Mouse (Mus musculus) limb, embryonic 10.5 days (tissue): Measurements from ENCODE around the gene Slc22a20. TPM values are rescaled to one million over a fixed set of nuclear protein-coding genes. Genes with fewer than 3 reads are reported as not detected.

ENCODE experiments used
- DNase-seq: peaks from one replicate; pipeline ENCODE4 v3.0.0-alpha.2; 2017; ENCODE audit warnings: low spot score
- H3K27ac ChIP-seq: fragments of 300-500 bp; sonication (generic); 2 replicates; pipeline ENCODE4 v1.5.1; 2016; ENCODE audit warnings: mild to moderate bottlenecking
- H3K27me3 ChIP-seq: fragments of 300-500 bp; sonication (generic); 2 replicates; pipeline ENCODE4 v1.6.1; 2016; ENCODE audit warnings: low read depth, mild to moderate bottlenecking; ENCODE audit not compliant: poor library complexity, severe bottlenecking
- H3K36me3 ChIP-seq: fragments of 300-500 bp; sonication (generic); 2 replicates; pipeline ENCODE4 v1.6.1; 2016; ENCODE audit warnings: mild to moderate bottlenecking, moderate library complexity
- H3K4me1 ChIP-seq: fragments of 300-500 bp; sonication (generic); 2 replicates; pipeline ENCODE4 v1.6.1; 2016
- H3K4me3 ChIP-seq: fragments of 300-500 bp; sonication (generic); 2 replicates; pipeline ENCODE4 v1.5.1; 2016; ENCODE audit warnings: mild to moderate bottlenecking, moderate library complexity
- H3K9me3 ChIP-seq: fragments of 300-500 bp; sonication (generic); replicated peaks from 2 replicates; pipeline ENCODE4 v1.6.1; 2016; ENCODE audit warnings: mild to moderate bottlenecking
- WGBS: fragments of 180-500 bp; shearing (Covaris S2); methylation state at CpG from one replicate; pipeline ENCODE4 v1.1.7; 2016; 5-methylcytosine and 5-hydroxymethylcytosine counted together
- polyA plus RNA-seq: library from polyadenylated mRNA; unstranded; fragments of >200 nt; fragmentation: Nextera tagmentation; extraction: Ambion mirVana; gene quantifications from 2 replicates; pipeline ENCODE4 v1.2.1, GENCODE M21; 2016

Slc22a20 gene
- not detected in 2 replicates for polyA plus RNA-seq

DNA sequence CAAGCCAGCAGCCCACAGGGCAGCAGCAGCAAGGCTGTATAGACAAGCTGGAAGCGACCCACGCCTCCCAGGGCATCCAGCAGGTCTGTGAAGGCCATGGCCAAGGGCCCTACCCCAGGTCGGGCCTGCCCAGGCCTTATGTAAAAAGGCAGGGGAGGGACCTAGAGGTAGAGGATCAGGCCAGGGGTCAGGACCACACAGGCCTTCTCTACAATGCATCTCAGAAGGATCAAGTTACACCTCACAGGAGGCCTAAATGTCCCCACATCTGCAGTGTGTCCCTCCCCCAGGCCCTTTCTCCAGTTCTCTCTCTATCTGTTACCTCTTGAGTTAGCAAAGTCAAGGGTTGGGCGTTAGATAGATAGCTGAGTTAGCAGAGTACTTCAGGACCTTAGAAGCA is at the start of gene Slc22a20:
Gene Slc22a20 (minus strand): TSS at position 101 of the 400 bp plus-strand sequence.
- Histone ChIP-seq H3K4me3 (no peak within 1 kb of the TSS), H3K27me3 (no peaks in the 10 kb centered on the region), H3K36me3 (no peaks in the 10 kb centered on the region), H3K4me1 (peaks cover 27% of the 10 kb centered on the region), H3K27ac (peak within 1 kb of the TSS; percentile 63; the same call in 1 of the 2 replicates), H3K9me3 (no peaks in the 10 kb centered on the region)
- DNase-seq, result no peak
- 42% methylated on average over 4 of the region's 4 CpGs for WGBS

DNA sequence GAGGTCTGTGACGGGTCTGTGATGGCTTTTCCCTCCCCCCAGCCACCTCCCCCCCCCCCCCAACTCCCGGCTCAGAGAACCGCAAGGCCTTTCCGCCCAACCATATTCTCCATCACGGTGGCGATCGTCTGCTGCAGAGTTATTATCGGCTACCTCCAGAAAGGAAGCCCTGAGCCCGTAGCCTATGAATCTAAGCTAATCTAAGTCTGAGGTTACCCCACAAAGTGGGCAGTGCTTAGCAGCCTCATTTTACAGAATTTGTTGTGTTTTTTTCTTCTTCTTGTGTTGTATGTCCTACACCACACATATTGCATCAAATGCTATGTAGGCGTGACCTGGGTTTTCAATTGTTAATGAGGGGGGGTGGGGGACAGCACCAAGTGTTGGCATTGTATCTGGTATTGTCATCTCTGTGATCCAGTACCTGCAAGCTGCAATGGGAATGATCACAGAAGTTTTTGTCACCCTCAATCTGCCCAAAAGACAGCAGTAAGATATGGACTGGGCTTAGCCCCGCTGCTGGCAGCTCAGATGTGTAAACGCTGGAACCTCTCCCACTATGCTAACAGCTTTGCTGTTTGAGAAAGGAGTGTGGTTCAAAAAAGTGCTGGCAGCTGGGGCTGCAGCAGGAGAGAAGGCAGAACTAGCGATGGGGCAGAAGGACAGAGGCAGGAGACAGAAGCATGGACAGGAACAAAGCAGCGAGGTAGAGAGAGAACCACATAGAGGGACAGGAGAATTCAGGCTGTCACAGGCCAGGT is 44.8 kb upstream of the Slc22a20 start:
- Histone ChIP-seq H3K27ac (no peak overlapping the region), H3K9me3 (no peaks in the 10 kb centered on the region), H3K27me3 (no peaks in the 10 kb centered on the region), H3K36me3 (no peaks in the 10 kb centered on the region), H3K4me1 (no peaks in the 10 kb centered on the region), H3K4me3 (no peak overlapping the region)
- DNase-seq, result no peak
- WGBS, result 74% methylated on average over 14 of the region's 14 CpGs

DNA sequence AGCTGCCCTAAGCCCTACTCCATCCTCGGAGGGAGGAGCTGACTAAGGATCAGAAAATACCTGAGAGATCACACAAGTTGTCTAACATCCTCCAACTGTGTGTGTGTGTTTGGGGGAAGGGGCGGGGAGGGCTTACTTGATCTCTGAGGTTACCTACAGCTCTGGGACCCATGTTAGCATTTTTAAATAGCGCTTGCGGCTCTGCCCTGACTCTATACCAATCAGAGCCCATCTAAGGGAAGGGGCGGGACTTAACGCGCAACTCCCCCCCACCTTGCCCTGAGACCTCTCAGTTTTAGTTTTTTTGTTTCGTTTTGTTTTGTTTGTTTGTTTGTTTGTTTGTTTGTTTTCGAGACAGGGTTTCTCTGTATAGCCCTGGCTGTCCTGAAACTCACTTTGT is 43.5 kb upstream of the Slc22a20 start:
- WGBS, result 81% methylated on average over 9 of the region's 9 CpGs
- no peak for DNase-seq

DNA sequence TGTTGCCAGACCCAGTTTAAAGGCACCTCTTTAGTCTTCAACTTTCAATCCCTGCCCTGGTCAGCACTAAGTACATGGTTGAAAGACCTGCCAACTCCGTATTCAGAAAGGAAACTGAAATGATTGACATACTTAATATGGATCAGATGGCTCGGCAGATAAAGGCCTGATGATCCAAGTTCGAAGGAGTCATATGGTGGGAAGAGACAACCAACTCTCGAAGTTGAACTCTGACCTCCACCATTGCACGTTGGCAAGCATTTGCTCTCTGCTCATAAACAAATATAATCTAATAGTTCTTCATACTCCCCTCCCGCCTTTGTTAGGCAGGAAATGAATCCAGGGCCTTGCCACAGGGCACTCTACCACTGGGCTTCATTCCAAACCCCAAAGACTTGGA is 43.0 kb upstream of the Slc22a20 start:
- no peaks in the 10 kb centered on the region for H3K36me3 ChIP-seq
- no peak overlapping the region for H3K27ac ChIP-seq
- WGBS, result 89% methylated on average over 6 of the region's 6 CpGs
- H3K4me1 ChIP-seq, result no peaks in the 10 kb centered on the region
- no peaks in the 10 kb centered on the region for H3K27me3 ChIP-seq
- no peaks in the 10 kb centered on the region for H3K9me3 ChIP-seq
- DNase-seq, result no peak
- H3K4me3 ChIP-seq, result no peak overlapping the region

More for the DNA sequence above, 43.5 kb upstream of the Slc22a20 start:
- no peak overlapping the region for H3K4me3 ChIP-seq
- no peaks in the 10 kb centered on the region for H3K4me1 ChIP-seq
- H3K27me3 ChIP-seq, result no peaks in the 10 kb centered on the region
- no peak overlapping the region for H3K27ac ChIP-seq
- no peaks in the 10 kb centered on the region for H3K36me3 ChIP-seq
- H3K9me3 ChIP-seq, result no peaks in the 10 kb centered on the region

DNA sequence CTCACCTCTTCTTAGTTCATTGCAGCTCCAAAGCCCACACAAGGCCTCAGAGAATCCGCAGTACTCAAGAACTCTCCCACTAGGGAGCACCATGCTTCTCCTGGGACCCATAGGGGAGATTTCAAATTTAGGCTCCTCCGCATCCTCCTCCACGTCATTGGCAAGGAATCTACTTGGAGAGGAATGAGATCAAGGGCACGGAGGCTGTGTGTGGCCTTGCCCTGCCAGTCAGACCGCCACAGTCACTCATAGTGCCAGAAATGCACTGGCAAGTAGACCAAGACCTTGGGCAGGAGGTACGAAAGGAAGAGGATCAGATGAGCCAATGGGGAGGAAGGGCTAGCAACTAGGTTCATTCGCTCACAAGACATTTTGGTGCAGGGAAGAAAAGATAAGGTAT is 38.0 kb upstream of the Slc22a20 start:
- Histone ChIP-seq H3K27me3 (no peaks in the 10 kb centered on the region), H3K27ac (no peak overlapping the region), H3K4me3 (no peak overlapping the region), H3K36me3 (no peaks in the 10 kb centered on the region), H3K9me3 (no peaks in the 10 kb centered on the region), H3K4me1 (no peaks in the 10 kb centered on the region)
- no peak for DNase-seq
- WGBS, result 83% methylated on average over 7 of the region's 7 CpGs

DNA sequence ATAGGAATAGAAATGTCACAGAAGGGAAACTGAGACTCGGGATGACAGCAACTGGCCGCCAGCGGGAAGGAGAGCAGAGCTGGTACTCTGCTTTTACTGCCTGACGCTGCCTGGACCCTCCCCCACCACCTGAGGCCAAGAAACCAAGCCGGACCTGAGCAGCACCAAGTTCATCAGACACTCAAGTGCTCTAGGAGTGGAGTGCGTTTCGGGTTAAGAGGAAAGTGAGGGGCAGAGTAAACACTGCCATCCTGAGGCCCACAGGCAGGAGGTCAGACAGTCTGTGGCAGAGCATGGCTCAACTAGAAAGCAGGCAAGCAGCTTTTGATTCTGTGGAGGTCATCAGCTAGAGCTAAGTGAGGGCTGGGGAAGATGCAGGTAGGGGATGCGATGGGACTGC is 37.1 kb upstream of the Slc22a20 start:
- Histone ChIP-seq H3K36me3 (no peaks in the 10 kb centered on the region), H3K9me3 (no peaks in the 10 kb centered on the region), H3K4me1 (no peaks in the 10 kb centered on the region), H3K27me3 (no peaks in the 10 kb centered on the region), H3K27ac (no peak overlapping the region), H3K4me3 (no peak overlapping the region)
- 65% methylated on average over 8 of the region's 8 CpGs for WGBS
- DNase-seq, result no peak

DNA sequence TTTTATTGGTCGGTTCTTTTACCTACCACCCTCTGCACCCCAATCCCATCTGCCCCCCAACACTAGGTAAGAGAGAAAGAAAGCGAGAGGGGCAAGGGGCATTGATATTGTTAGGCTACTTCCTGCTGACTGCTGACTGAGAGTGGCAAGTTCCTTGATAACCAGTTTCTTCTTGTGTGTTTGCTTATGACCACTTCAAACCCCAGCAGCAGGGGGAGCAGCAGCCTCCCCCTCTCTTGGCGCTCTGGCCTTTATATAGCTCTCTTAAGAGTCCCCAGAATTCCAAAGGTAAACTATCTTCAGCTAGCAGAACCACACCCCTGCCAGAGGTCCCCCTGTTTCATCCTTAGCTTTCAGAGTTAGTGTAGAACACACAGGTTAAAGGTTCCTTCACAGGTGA is 34.3 kb upstream of the Slc22a20 start:
- no peak overlapping the region for H3K4me3 ChIP-seq
- H3K27me3 ChIP-seq, result peaks cover 27% of the 10 kb centered on the region
- peaks cover 12% of the 10 kb centered on the region for H3K4me1 ChIP-seq
- DNase-seq, result no peak
- WGBS, result 60% methylated on average over 3 of the region's 3 CpGs
- no peaks in the 10 kb centered on the region for H3K36me3 ChIP-seq
- H3K9me3 ChIP-seq, result no peaks in the 10 kb centered on the region
- no peak overlapping the region for H3K27ac ChIP-seq

DNA sequence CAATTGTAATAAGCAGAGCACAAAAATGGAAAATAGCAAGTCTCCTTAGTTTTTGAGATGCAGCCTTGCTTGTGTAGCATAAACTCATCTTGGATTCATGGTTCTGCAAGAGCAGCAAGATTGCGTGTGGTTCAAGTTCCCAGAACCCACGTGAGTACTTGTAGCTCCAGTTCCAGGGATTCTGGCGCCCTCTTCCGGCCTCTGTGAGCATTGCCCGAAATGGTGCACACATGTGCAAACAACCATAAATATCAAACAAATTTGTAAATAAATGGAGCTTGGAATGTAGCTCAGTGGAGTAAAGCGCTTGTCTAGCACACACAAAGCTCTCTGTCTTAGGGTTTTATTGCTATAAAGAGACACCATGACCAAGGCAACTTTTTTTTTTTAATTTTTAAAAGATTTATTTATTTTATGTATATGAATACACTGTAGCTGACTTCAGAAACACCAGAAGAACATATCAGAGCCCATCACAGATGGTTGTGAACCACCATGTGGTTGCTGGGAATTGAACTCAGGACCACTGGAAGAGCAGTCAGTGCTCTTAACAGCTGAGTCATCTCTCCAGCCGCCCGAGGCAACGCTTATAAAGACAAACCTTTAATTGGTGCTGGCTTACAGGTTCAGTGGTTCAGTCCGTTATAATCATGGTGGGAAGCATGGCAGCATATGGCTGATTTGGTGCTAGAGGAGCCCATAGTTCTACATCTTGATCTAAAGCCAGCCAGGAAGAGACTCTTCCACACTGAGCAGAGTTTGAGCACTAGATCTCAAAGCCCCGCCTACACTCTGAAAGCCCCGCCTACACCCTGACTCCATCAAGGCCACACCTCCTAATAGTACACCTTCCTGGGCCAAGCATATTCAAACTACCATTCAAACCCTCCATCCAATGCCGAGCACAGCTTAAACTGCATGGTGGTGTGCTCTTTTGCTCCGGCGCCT is 32.5 kb upstream of the Slc22a20 start:
- H3K27me3 ChIP-seq, result peaks cover 46% of the 10 kb centered on the region
- peak; percentile 88 for DNase-seq
- WGBS, result 32% methylated on average over 15 of the region's 15 CpGs
- H3K4me1 ChIP-seq, result peaks cover 21% of the 10 kb centered on the region
- H3K4me3 ChIP-seq, result no peak overlapping the region
- H3K36me3 ChIP-seq, result no peaks in the 10 kb centered on the region
- H3K27ac ChIP-seq, result no peak overlapping the region
- no peaks in the 10 kb centered on the region for H3K9me3 ChIP-seq

DNA sequence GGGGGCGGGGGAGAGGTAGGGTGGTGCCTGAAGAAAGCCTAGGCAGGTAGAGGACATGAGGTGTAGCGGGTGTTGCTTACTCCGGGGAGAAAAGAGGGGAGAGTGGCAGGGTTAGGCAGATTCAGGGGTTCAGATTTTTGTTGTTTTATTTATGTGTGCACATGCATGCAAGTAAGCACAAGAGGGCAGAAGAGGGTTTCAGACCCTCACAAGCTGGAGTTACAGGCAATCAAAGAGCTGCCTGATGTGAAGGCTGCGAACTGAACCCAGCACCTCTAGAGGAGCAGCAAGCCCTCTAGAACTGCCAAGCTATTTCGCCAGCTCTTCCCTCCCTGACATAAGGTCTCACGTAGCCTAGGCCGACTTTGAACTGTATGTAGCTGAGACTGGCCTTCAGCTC is 30.6 kb upstream of the Slc22a20 start:
- Histone ChIP-seq H3K27me3 (peaks cover 49% of the 10 kb centered on the region), H3K4me3 (no peak overlapping the region; the same call in 1 of the 2 replicates), H3K4me1 (peaks cover 21% of the 10 kb centered on the region), H3K36me3 (no peaks in the 10 kb centered on the region), H3K9me3 (no peaks in the 10 kb centered on the region), H3K27ac (no peak overlapping the region)
- no peak for DNase-seq
- WGBS, result 37% methylated on average over 7 of the region's 7 CpGs

DNA sequence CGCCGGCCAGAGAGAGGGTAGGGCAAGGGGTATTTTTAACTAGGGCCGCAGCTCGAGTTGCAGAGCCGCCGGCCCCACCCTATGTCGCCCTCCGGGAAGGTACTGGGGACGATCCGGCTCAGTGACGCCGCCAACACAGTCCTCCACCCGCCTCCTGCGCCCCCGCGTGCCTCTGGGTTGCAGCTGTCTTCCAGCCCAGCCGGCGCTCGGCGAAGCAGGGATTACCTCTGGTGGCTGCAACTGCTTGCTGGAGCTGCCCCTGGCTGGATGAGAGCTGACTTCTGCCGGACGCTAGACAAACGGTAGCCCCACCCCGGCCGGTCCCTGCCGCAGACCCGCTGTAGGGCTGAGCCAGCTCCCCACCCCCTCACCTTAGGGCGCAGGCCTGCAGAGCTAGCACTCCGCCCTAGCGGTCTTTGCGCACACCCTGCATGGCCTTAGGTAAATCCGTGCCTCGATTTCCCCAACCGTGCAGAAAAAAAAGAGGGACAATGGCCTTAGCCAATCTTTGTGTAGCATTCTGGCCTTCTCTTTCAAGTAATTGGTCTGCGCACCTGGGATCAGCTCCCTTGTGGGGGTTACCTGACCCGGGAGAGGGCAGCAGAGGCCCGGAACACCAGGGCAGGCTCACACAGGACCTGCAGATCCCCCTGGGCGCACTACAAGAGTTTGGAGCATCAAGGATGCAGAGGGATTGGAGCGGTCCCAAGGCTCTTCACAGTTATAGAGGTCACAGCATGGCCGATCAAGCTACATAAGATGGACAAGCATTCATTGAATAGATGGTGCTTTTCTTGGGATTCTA is 29.8 kb upstream of the Slc22a20 start, which contains the start of gene Capn1:
Gene Capn1 (minus strand): TSS at position 387 of the 805 bp plus-strand sequence.
- peak within 1 kb of the TSS; percentile 80 for H3K27ac ChIP-seq
- peak; percentile 83 for DNase-seq
- no peaks in the 10 kb centered on the region for H3K9me3 ChIP-seq
- no peaks in the 10 kb centered on the region for H3K36me3 ChIP-seq
- 3% methylated on average over 40 of the region's 40 CpGs for WGBS
- peaks cover 21% of the 10 kb centered on the region for H3K4me1 ChIP-seq
- peak within 1 kb of the TSS; percentile 64 for H3K4me3 ChIP-seq
- peaks cover 49% of the 10 kb centered on the region for H3K27me3 ChIP-seq

DNA sequence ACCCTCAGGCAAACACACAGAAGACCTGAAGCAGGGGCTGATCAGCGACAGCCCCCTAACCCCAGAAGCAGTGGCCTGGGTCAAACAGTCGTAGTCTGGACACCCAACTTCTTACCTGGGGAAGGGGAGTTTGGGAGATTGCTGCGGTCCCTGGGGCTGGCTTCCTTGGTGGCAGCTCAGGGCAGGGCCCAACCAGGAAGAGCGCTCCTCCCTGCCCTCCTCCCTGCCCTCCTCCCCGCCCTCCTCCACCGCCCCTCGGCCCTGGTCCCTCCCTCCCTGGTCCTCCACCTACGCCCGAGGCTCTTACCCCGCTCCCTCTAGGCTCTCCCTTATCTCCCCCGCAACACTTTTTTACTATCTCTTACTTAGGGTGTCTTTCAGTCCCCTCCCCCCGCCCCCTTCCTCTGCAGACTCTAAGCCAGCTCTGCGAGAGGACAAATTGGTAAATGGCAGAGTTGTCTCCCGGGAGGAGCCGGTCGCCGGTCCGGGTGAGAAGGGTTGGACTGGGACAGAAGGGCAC is 29.1 kb upstream of the Slc22a20 start:
- Histone ChIP-seq H3K27me3 (peaks cover 49% of the 10 kb centered on the region), H3K9me3 (no peaks in the 10 kb centered on the region), H3K27ac (peak overlapping the region; percentile 80), H3K36me3 (no peaks in the 10 kb centered on the region), H3K4me1 (peaks cover 21% of the 10 kb centered on the region), H3K4me3 (peak overlapping the region; percentile 64)
- 1% methylated on average over 17 of the region's 18 CpGs for WGBS
- peak; percentile 68 for DNase-seq

DNA sequence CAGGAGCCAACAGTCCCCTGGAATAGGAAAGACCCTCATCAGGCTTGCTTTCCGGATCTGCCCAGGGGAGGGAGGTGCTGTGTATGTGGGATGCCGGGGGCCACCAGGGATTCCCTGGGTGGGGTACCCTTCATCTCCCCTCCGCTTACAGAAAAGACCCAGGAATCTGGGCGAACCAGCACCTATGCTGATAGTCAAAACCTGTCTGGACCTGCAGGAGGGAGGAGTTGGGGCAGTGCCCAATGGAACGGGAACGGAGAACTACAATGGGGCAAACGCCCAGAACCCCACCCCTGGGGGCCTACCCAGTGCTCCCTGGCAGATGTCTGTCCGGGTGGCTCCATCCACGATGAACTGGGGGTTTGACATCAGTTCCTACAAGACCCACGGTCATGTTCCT is 27.7 kb upstream of the Slc22a20 start:
- DNase-seq, result no peak
- peaks cover 49% of the 10 kb centered on the region for H3K27me3 ChIP-seq
- 90% methylated on average over 10 of the region's 10 CpGs for WGBS

More for the DNA sequence above, 27.7 kb upstream of the Slc22a20 start:
- no peaks in the 10 kb centered on the region for H3K9me3 ChIP-seq
- H3K36me3 ChIP-seq, result no peaks in the 10 kb centered on the region
- no peak overlapping the region for H3K27ac ChIP-seq
- no peak overlapping the region for H3K4me3 ChIP-seq
- H3K4me1 ChIP-seq, result peaks cover 21% of the 10 kb centered on the region
